Mouse (Mus musculus): Measurements from ENCODE around the gene Calcb. TPM values are rescaled to one million over a fixed set of nuclear protein-coding genes. Genes with fewer than 3 reads are reported as not detected.
"Not testable (repeated sequence)": the region's sequence is repeated elsewhere in the genome, so short reads cannot be mapped to it uniquely, and the experiment has no call there.

Calcb gene
- under 1 TPM in 1 of 2 experiments, not detected in 1; 0.89 TPM for total RNA-seq (2021)

DNA sequence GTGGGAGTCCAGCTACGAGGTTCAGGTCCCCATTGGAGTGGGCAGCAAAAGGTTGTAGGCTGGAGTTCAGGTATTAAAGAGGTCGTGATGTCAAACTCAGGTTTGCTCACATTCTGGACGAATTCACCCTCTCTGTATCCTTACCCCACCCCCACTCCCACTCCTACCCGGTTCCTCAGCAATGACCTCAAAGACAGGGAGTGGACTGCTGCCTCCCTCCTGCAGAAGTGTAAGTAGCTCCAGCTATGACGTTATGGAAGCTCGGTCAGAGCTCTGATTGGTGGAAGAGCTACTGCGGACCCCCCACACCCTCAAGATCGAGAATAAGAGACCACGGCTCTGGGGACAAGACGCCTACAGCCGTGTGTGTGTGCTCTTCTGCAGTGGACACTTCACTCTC is at the start of gene Calcb:
Gene Calcb, plus strand, starts transcription at position 344 of the 400 bp plus-strand sequence.
- DNase-seq: no peak
- intact Hi-C loops (cut with DNase I): no loop called here

DNA sequence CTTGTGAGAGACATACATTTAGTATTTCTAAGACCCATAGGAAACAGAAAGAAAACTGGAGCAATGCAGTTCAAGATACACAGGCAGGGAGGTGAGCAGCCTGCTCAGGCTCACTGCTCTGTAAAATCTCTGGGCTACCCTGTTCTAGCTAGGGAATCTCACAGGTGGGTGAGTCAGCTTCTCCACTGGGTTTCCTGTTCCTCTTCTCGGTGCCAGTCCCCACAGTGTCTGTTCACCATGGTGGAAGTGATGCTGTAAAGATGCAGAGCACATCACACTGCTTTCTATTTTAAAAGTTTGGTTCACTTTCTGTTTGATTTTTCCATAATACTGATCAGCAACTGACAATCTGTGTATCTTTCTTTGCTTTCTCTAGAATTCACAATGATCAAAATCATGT is 47.0 kb upstream of the Calcb start:
- intact Hi-C loops (cut with DNase I): no loop called here
- no peak for DNase-seq

DNA sequence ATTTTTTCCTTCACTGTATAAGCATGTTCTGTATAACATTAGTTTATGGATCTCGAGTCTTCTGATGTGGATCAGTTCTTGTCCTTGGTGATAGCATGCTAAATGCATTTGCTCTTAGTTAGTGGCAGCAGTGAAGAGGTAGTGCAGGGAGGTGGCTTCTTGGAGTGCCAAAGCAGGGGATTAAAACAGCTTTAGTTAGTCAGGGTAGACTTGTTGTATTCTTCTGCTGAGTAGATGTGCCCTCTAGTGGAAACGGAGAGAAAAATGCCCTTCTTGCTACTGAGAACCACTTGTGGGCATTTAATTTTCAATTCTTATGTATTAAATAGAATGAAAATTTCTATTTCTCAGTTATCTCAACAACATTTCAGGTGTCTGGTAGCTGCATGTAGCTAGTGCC is 45.7 kb upstream of the Calcb start:
- DNase-seq: no peak

DNA sequence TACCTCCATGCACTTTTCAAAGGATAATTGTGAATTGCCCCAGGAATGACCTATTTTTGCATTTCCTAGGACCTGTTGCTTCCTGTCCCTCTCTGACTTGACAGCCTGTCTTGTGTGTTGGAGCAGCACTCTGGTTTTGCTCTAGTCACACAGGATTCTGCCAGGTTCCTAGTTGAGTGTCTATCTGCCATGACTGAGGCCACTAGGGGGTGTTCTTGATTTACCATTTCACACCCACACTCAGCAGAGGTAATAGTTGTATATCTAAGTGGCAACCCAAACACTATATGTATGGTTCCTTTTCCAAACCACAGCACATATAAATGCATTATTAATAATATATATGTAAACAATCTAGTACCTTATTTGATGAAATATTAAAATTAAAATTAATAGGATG is 26.1 kb upstream of the Calcb start:
- intact Hi-C loops (cut with DNase I): no loop called here
- DNase-seq: no peak

More for the DNA sequence above, 45.7 kb upstream of the Calcb start:
- intact Hi-C loops (cut with DNase I): no loop called here

DNA sequence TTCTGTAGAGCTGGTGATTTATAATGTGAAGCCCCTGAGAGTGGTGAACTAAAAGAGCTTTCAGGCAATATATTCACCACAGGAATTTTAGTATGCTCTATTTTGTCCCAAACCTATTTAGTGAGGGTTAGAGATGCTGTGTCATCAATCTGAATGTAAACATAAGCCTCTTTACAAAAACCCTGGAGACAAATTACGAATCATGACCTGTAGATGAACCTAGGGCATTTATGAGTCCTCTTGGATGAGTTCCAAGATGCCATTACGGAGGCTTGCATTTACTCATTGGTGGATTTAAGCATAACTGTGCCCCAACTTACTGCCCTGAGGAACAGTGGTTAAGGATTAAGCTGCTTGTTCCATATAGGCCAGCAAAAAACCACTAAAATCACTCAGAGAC is 17.6 kb upstream of the Calcb start:
- intact Hi-C loops (cut with DNase I): no loop called here
- DNase-seq: no peak

DNA sequence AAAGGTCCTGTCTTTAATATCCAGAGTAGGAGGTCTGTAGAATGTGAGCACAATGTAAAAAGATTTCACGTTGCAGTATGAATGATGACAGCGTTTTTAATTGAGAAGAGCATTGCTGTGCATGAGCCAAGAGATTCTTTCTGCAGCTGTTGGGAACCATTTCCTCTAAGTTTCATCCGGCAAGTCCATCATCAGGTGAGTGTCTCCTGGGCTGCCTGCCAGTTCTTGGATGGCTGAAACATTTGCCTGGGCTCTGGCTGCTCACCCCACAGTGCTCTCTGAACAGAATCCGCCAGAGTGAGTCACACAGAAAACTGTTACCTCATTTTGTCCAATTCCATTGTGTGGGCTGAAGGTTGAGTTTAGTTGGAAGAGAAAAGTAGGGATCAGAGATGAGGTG is 11.7 kb upstream of the Calcb start:
- intact Hi-C loops (cut with DNase I): no loop called here
- no peak for DNase-seq

DNA sequence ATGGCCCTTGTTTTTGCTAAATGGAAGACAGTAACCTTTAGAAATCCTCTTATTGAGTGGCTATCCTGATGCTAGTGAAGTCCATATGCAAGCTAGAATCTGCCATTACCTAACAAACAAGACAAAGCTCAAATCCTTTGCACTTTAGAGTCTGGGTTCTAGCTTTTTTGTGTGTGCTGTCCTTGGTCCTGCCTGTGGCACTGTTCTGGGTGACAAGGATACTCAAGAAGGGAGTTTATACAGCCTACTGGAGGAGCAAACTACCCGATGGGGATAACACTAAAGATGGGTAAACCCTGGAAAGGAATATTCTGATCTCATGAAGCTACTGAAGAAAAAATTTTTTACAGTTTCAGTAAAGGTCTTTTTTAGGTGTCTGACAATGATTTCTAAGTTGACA is 11.0 kb upstream of the Calcb start:
- intact Hi-C loops (cut with DNase I): no loop called here

DNA sequence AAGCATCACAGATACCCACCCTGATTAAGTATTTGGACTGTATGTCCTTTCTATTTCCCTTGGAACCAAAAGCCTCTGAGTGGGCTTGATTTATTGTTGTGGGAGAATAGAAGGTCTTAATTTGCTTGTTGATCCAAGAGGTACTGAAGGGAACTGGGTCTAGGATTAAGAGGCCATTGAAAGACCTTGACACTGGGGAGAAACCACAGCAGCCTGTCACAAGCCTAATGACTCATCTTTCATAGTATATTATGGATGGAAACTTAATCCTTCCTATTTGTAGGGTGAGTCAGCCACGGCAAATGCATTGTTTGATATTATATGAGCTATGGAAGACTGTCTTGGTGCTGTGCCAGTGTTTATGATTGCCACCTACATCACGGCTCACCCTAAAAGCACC is 8.0 kb upstream of the Calcb start:
- DNase-seq: no peak
- intact Hi-C loops (cut with DNase I): no loop called here

More for the DNA sequence above, 11.0 kb upstream of the Calcb start:
- no peak for DNase-seq

DNA sequence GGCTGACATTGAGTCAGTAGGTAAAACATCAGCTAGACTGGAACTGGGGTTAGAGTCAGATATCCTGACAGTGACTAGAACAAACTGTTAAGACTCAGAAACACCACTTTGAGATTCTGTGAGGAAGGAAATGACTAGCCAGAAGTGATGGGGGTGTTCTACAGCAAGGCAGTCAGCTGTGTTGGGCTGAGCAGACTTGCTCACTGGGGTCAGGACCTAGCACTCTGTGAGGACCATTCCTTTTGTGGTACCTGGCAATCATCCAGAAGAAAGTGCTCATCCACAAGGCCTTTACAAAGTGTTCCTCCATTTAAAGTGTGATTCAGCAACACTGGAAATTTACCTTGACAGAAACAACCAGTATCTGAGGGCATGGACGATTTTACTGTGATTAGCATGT is 5.9 kb upstream of the Calcb start:
- DNase-seq: no peak
- intact Hi-C loops (cut with DNase I): no loop called here

DNA sequence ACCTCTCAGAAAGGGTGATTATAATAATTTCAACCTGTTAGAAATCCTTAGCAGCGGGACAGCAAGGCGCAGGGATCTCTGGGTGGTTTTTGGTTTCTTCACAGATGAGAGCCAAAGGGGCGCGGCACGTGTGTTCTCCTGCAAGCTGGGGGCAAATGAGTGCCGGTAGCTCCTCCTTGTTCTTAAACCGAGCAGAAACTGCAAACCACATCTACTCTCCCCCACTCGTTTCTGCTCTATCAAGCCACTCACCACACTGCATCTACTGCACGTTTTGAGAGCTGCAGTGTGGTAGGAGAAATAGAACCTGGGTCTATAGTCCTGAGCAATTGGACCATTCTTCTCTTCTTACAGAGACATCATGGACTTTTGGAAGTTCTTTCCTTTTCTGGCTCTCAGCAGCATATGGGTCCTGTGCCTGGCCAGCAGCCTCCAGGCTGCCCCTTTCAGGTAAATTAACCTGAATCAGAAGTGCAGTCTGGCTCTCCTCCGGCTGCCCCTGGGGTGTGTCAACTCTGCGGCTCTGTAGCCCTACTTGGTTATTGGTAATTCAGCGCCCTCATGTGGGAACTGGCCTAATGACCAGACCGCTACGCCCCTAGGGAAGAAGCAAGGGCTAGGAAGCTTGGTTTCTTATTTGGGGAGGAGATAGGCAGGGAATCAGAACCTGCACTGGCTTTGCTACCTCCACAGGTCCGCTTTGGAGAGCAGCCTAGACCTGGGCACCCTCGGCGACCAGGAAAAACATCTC is 1.1 kb downstream of the Calcb start:
- intact Hi-C loops (cut with DNase I): no loop called here
- peak; percentile 45 for DNase-seq

DNA sequence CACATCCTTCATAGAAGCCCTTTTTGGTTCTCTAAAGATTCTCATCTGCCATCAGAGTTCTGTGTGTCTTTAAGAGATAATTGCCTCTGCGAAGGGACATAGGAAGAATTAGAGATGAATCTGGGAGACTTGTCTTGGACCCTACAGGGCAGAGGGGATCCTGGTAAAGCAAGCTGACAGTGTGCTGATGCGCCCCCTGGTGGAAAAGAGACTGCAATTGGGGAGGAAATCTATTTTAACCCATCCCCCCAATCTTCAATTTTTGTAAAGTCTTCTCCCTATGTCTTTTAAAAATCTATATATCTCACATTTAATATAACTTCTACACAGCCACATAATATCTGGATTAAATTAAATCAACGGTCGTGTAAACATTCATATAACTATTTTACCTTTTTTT is 11.3 kb downstream of the Calcb start:
- intact Hi-C loops (cut with DNase I): loop anchor here (10.0 kb wide), 1 partner anchor 85 kb away; no protein-coding TSS in a partner anchor
- peak; percentile 40 for DNase-seq

DNA sequence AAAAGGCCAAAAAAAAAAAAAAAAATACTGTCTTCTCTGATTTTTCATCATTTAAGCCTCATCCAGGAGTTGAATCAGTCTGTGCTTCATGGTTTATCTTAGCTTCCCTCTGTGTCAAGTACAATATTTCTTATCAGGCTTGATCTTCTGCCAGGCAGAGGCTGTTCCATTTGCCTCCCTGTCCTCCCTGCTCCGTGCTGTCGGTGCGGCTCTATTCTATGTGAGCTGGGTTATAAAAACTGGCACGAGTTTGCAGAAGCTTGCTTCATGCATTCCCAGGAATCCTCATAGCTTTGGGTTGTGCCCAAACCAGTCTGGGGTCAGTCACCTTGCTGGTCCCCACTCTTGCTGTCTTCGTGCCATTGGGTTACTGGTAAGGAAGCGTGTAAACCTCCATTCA is 12.7 kb downstream of the Calcb start:
- DNase-seq: no peak
- intact Hi-C loops (cut with DNase I): loop anchor here (10.0 kb wide), 1 partner anchor 84 kb away; no protein-coding TSS in a partner anchor

DNA sequence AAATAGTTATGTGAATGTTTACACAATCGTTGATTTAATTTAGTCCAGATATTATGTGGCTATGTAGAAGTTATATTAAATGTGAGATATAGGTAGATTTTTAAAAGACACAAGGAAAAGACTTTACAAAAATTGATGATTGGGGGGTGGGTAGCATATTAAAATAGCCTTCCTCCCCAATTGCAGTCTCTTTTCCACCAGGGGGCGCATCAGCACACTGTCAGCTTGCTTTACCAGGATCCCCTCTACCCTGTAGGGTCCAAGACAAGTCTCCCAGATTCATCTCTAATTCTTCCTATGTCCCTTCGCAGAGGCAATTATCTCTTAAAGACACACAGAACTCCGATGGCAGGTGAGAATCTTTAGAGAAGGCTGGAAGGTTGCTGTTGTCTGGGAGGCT is 13.3 kb downstream of the Calcb start:
- not testable (repeated sequence) for DNase-seq
- intact Hi-C loops (cut with DNase I): loop anchor here (10.0 kb wide), 1 partner anchor 83 kb away; no protein-coding TSS in a partner anchor

DNA sequence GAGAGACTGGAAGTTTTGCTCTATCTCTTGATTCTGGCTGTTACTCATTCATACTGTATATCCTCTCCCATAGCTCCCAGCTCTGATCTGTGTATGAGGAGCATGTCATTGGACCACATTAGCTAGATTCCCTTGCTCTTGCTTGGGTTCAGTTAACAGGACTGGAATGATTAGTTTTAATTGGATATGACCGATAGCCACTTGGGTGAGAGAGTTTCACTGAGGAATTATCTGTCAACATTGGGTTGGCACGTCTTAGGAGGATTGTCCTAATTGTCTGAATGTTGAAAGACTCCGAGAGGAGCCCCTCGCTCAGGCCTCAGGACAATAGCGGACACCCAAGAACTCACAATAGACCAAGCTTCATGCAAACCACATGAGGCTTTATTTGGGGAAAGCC is 17.8 kb downstream of the Calcb start:
- DNase-seq: no peak

DNA sequence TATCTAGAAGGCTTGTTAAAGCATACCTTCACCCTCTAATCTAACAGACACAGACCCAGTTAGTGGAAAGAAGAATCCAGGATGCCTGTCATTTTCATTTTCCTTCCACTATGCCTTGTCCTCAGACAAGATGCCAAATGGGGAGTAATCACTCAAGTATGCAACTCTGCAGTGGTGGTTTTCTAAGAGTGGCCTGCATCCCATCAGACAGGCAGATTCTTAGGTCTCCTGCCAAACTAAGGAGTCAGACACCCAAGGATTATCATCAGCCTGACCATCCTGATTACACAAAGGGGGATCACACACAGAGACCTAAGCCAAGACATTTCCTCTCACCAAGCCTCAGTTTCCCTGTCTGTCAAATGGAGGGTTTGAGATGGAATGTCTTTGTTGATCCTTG is 19.7 kb downstream of the Calcb start:
- intact Hi-C loops (cut with DNase I): loop anchor here (10.0 kb wide), 1 partner anchor 77 kb away; no protein-coding TSS in a partner anchor
- no peak for DNase-seq

More for the DNA sequence above, 17.8 kb downstream of the Calcb start:
- intact Hi-C loops (cut with DNase I): loop anchor here (10.0 kb wide), 1 partner anchor 79 kb away; no protein-coding TSS in a partner anchor

DNA sequence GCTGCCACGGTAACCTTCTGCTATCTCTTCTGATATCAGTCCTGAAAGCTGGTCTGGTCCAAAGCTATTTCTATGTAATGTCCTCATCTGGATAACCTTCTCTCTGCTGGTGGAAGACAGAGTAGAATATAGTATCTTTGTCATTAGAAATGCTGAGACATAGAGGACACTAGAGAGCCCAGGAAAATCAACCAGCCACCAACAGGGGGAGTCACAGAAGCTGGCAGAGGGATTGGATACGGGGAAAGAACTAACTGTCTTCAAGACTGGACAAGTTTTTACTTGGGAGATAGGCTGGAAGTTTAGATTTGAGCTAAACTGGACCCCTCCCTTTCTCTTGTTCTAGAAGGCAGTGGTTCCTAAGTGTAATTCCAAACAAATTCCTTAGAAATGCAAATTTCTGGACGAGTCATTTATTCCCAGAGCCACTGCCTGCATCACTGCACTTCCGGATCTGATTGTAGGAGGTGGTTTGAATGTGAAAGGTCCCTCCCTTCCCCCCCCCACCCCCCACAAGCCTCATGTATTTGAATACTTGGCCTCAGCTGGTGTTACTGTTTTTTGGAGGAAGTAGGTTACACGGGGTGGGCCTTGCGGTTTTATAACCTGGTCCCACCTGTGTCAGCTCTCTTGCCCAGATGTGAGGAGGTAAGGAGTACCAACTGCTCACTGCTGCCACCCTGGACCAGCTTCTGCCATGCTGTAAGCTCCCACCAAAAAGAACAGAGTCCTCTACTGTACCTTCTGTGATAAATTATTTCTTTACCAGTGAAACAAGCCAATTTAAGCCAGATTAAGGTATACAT is 22.1 kb downstream of the Calcb start:
- no peak for DNase-seq
- intact Hi-C loops (cut with DNase I): no loop called here

DNA sequence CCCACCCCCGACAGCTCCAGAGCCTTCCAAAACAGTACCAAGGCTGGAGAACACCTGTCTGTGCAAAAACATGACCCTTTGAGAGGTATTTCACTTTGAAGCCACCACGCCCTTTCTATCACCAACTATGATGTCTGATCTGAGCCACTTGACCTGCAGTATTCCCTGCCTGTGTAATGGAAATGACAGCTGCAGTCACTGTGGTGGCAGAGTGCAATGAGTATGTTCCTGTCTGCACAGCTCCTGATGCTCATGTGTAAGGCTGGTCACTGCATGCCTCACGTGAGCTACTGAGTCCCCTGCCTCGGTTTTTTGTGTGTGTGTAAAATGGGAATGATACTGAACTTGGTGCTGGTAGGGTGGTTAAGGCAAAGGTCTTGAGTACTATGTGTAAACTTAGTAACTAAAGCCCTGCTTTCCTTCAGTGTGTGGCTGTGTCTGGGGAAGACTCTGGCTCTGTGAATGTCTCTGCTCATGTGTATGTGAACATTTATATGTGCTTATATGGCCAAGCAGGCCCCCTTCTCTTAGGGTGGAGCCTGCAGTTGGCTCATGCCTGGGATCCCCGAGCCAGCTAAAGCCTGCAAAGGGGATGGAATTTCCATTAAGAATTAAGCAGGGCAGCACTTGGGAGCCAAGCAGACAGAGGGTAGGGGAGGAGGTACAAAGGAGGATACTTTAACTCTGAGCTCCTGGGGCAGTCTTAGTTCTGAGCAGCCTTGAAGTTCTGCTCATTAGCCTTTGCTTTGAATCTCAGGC is 24.8 kb downstream of the Calcb start, which contains the start of gene Insc:
Gene Insc, plus strand, starts transcription at position 673 of the 759 bp plus-strand sequence.
- DNase-seq: no peak
- intact Hi-C loops (cut with DNase I): no loop called here

DNA sequence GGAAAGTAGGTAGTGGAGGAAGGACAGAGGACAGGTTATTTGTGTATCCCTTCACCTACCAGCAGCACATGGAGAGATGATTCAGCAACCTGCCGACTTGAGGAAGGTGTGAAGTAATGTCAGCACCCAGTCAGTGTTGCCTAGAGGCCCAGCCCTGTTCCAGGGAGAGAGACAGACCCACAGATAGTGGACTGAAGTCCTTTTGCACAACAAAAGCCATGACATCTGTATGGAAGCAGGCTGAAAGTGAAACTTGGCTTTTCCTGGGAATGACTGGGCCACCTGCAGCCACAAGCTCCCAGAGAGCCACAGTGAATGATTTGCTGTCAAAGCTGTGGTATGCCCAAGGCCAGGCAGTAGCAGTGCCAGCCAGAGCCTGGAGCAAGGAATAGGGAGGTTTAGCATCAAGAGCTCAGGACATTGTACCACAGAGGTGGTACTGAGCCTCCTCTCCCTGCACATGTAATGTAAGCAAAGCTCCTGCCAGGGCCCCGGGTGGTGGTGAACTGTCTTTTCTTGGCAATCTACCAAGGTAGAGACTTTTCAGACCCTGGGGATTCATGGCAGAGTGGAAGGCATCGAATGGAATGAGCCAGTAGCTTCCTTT is 26.3 kb downstream of the Calcb start:
- intact Hi-C loops (cut with DNase I): no loop called here
- no peak for DNase-seq

DNA sequence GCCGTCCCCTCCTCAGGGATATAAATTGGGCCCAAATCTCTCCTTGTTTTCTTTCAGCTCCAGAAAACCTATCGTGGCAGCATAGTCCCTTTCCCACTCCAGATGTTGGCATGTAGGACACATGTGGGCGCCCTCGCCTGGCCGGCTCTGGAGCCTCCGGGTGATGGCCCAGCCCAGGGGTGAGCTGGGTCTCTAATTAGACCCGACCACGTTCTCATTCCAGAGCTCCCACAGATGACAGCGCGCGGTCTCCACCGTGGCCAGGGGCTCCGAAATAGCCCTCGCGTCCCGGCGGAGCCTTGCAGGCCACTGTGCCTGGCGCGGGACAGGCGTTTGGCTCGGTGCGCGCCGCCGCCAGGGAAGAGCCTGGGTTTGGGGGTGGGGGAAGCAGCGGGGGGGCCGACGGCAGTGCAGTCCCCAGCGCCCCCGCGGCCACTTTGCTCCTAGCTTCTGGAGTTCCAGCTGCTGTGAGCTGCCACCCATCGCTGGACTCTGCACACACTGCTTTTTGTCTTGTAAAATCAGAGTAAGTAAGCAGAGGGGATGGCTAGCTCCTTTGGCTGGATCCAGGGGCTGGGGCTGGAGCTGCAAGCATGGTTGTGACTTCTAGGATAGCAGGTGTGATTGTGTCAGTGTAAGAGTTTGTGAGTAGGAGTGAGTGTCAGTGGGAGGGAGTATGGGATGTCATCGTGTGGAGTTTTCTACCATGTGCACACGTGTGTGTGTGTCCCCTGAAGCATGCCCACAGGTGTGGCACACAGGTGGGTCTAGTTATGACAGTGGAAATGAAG is 27.2 kb downstream of the Calcb start:
- intact Hi-C loops (cut with DNase I): no loop called here
- DNase-seq: no peak

DNA sequence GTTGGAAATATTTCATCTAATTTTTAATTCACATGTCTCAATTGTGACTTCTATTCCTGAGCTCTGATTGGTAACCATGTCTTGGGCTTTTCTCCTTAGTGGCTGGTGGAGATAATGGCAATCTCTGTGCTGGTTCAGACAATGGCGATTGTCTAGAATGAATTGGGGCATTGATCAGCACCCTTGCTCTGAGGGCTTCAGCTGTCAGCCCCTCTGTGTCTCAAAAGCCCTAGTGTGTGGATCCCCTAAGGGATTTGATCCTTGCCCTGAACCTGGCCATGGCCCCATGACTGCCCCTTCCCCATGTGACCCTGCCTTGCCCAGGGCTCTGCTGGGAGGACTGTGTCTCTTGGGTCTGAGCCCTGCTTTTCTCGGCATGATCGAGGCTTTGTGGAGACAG is 29.2 kb downstream of the Calcb start:
- DNase-seq: no peak
- intact Hi-C loops (cut with DNase I): no loop called here
